ENCODE assay signal across 8 mouse cellular contexts in genomic region chr2:72475797-72476485, GRCm38 (mm10). TPM values are rescaled to one million over a fixed set of nuclear protein-coding genes. Genes with fewer than 3 reads are reported as not detected.
DNase-seq lines count a peak whose midpoint lies in the region; ATAC-seq lines count a peak whose summit lies in the region.

TSS of gene Cdca7 (plus strand) at chr2:72476159.

- H3K9me3 ChIP-seq in hindbrain, embryonic 15.5 days: no peaks in the 10 kb centered on the region

- peak within 1 kb of the TSS; percentile 92 for H3K4me2 ChIP-seq in hindbrain, embryonic 15.5 days

- H3K4me1 ChIP-seq in hindbrain, embryonic 15.5 days (replicated peaks): peaks cover 24% of the 10 kb centered on the region

- WGBS in hindbrain, embryonic 15.5 days: 0% methylated on average over 58 of the region's 58 CpGs

- H3K4me3 ChIP-seq in hindbrain, embryonic 15.5 days: peak within 1 kb of the TSS; percentile 73

- H3K27ac ChIP-seq in hindbrain, embryonic 15.5 days (replicated peaks): peak within 1 kb of the TSS; percentile 45; the same call in 1 of the 2 replicates

- ATAC-seq in hindbrain, embryonic 15.5 days (ENCODE audit: low FRiP score, low read depth): peak; percentile 82

- H3K36me3 ChIP-seq in hindbrain, embryonic 15.5 days: no peaks in the 10 kb centered on the region

- H3K27me3 ChIP-seq in hindbrain, embryonic 15.5 days: peaks cover 4% of the 10 kb centered on the region; the same call in 1 of the 2 replicates

- peak; percentile 88 for DNase-seq in R1 (ENCODE audit: low read depth, low spot score)
- peak; percentile 60 to 66 for DNase-seq in cerebellum, postnatal 25 days
- DNase-seq in frontal cortex, postnatal 36 days (ENCODE audit: low spot score in 2 of 2): peak; percentile 54 to 59
- peak; percentile 72 to 74 for DNase-seq in layer of hippocampus, postnatal 36 days
- peak; percentile 79 for DNase-seq in lung, postnatal 36 days
- peak; percentile 86 for DNase-seq in retina, embryonic 14.5 days (ENCODE audit: low spot score)
- DNase-seq in thymus, postnatal 4 days: peak; percentile 87

- H3K9ac ChIP-seq in hindbrain, embryonic 15.5 days: peak within 1 kb of the TSS; percentile 59

RNA-seq across cellular contexts. Expression of gene Cdca7, which starts in this region (rescaled TPM):
- 22.5 and 24.3 TPM in 2 replicates for polyA plus RNA-seq in hindbrain, embryonic 15.5 days (2015; fragmentation: Nextera tagmentation; extraction: Ambion mirVana)
- total RNA-seq in layer of hippocampus, postnatal 36 days (2021): 1 to 10 TPM; 6.3 to 6.7 TPM

Comparison
In these comparisons a context has a peak if more than half of its experiments do, and no peak if none do; other contexts are left out.
1. Peak in every context shown above with its lines: DNase-seq, ATAC-seq, H3K4me3 ChIP-seq and H3K27ac ChIP-seq.